Mouse (Mus musculus): ENCODE results near the gene Llcfc1. TPM values are rescaled to one million over a fixed set of nuclear protein-coding genes. Genes with fewer than 3 reads are reported as not detected.

Gene Llcfc1
- polyA plus RNA-seq, 1 experiment from 2014 or later, result not detected

DNA sequence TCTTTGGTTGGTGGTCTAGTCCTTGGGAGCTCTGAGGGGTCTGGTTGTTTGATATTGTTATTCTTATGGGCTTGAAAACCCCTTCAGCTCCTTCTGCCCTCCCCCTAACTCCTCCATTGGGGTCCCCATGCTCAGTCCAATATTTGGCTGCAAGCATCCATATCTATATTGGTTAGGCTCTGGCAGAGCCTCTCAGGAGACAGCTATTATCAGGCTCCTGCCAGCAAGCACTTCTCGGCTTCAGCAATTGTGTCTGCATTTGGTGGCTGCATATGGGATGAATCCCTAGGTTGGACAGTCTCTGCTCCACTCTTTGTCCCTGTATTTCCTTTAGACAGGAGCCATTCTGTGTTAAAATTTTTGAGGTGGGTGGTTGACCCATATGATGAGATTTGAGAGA is 26.1 kb downstream of the Llcfc1 start:
- no peak for ATAC-seq (ENCODE audit: low FRiP score, low read depth)
- H3K36me3 ChIP-seq, result no peaks in the 10 kb centered on the region
- no peaks in the 10 kb centered on the region for H3K4me1 ChIP-seq
- H3K9me3 ChIP-seq, result no peaks in the 10 kb centered on the region
- no peak overlapping the region for H3K4me3 ChIP-seq
- no peak overlapping the region for H3K9ac ChIP-seq
- H3K27ac ChIP-seq, result no peak overlapping the region
- H3K4me2 ChIP-seq (replicated peaks), result no peak overlapping the region
- 72% methylated on average over 1 of the region's 1 CpGs for WGBS
- no peaks in the 10 kb centered on the region for H3K27me3 ChIP-seq

DNA sequence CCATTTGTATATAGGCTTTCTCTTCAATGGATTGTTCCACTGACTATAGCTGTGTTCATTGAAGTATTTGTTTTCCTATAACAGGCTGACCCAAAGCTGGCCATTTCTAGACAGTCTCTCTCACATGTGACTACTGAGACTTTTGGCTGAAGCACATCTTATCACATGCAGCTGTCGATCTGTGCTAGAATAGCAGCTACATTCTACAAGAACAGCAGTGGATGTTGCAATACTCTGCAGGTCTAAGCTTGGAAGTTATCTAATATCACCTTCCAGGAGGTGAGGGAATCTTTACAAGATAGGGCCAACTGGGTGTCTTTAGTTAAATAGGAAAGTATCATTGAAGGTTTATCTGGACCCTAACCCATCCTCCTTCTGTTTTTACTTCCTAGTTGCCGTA is 37.2 kb downstream of the Llcfc1 start:
- no peak for ATAC-seq (ENCODE audit: low FRiP score, low read depth)
- H3K9ac ChIP-seq, result no peak overlapping the region
- H3K4me1 ChIP-seq, result no peaks in the 10 kb centered on the region
- H3K4me3 ChIP-seq, result no peak overlapping the region
- H3K9me3 ChIP-seq, result no peaks in the 10 kb centered on the region
- no peaks in the 10 kb centered on the region for H3K27me3 ChIP-seq
- no peaks in the 10 kb centered on the region for H3K36me3 ChIP-seq
- WGBS, result 86% methylated on average over 2 of the region's 2 CpGs
- no peak overlapping the region for H3K4me2 ChIP-seq (replicated peaks)
- H3K27ac ChIP-seq, result no peak overlapping the region

DNA sequence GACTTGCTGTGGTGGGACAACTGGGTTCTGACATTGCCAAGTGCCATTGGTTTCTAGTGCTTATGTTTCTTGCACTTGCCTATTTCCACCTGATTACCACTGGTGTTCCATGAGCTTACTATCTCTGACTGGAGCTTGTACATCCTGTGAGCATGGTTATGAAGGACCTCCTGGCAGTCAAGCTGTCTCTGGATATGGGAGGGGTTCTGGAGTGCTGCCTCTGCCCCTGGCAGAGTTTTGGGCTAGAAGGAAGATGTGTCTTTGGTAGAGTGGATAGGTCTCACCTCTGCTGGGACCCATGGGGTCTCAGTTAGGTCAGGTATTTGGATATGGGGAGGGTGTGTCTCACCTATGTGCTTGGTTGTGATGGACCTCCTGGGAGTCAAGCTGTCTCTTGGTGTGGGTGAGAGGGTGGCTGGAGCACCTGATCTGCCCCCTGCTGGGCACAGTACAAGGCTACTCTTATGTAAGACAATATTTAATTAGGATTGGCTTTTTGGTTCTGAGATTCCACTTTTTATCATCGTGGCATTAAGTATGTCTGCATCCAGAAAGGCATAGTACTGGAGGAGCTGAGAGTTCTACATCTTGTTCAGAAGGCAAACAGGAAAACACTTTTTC is 43.9 kb downstream of the Llcfc1 start:
- no peak overlapping the region for H3K27ac ChIP-seq
- no peaks in the 10 kb centered on the region for H3K9me3 ChIP-seq
- no peaks in the 10 kb centered on the region for H3K36me3 ChIP-seq
- no peaks in the 10 kb centered on the region for H3K4me1 ChIP-seq
- 84% methylated on average over 1 of the region's 1 CpGs for WGBS
- H3K27me3 ChIP-seq, result no peaks in the 10 kb centered on the region
- ATAC-seq (ENCODE audit: low FRiP score, low read depth), result no peak
- no peak overlapping the region for H3K4me3 ChIP-seq
- H3K9ac ChIP-seq, result no peak overlapping the region
- H3K4me2 ChIP-seq (replicated peaks), result no peak overlapping the region

DNA sequence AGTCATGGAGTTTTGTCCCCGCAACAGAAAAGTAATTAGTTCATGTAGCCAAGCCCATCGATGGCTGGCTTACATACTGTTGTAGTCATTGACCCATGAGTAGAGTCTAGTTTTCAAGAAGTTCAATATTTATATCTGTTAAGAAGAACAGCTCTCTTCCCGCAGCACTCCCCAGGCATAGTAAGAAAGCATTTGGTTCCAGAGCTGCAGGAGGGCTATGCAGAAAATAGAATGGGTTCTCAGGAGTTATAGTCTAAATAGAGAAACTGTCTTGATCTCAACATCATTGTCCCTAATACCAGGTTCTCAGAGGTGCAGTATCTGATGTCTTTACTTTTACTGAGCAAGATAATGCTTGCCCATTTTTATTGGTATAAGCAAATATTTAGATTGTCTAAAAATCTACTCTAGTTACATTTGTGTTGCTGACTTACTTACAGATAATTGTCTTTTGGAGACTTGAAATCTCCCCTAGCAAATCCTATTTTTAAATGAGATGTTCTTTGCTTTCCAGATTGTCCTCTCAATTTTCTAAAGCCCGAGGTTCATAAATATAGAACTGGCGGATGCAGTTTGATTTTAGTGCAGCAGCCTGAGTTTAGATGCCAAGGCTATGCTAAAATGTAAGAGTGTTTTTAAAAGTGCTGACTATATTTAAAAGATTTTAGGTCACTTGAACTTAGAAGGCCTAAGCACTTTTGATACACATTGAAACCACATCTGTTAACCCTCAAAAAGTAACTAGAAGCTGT is 50.7 kb downstream of the Llcfc1 start:
- no peak overlapping the region for H3K27ac ChIP-seq
- no peaks in the 10 kb centered on the region for H3K27me3 ChIP-seq
- no peak overlapping the region for H3K4me3 ChIP-seq
- H3K4me1 ChIP-seq, result no peaks in the 10 kb centered on the region
- ATAC-seq (ENCODE audit: low FRiP score, low read depth), result no peak
- H3K4me2 ChIP-seq (replicated peaks), result no peak overlapping the region
- no peaks in the 10 kb centered on the region for H3K9me3 ChIP-seq
- 86% methylated on average over 5 of the region's 5 CpGs for WGBS
- no peaks in the 10 kb centered on the region for H3K36me3 ChIP-seq
- no peak overlapping the region for H3K9ac ChIP-seq

Other genes with a start within 250 kb of the Llcfc1 start
- gene Gm10334, start 238.3 kb upstream of the Llcfc1 start, polyA plus RNA-seq (2015; fragmentation: Nextera tagmentation; extraction: Ambion mirVana), result not detected in 2 replicates
- 0.19 TPM in 1 of 2 replicates, not detected in the other for gene Prss1, start 225.5 kb upstream of the Llcfc1 start, polyA plus RNA-seq (2015; fragmentation: Nextera tagmentation; extraction: Ambion mirVana)
- not detected in 2 replicates for gene Prss2, start 162.6 kb upstream of the Llcfc1 start, polyA plus RNA-seq (2015; fragmentation: Nextera tagmentation; extraction: Ambion mirVana)
- gene Ephb6, start 78.9 kb upstream of the Llcfc1 start, polyA plus RNA-seq (2015; fragmentation: Nextera tagmentation; extraction: Ambion mirVana), result 20.6 and 21.3 TPM in 2 replicates
- 0.54 and 0.66 TPM in 2 replicates for gene Trpv6, start 48.0 kb upstream of the Llcfc1 start, polyA plus RNA-seq (2015; fragmentation: Nextera tagmentation; extraction: Ambion mirVana)
- not detected in 2 replicates for gene Trpv5, start 3.7 kb upstream of the Llcfc1 start, polyA plus RNA-seq (2015; fragmentation: Nextera tagmentation; extraction: Ambion mirVana)
- 2.1 and 3.5 TPM in 2 replicates for gene Kel, start 19.9 kb downstream of the Llcfc1 start, polyA plus RNA-seq (2015; fragmentation: Nextera tagmentation; extraction: Ambion mirVana)
- not detected in 2 replicates for gene Olfr459, start 90.7 kb downstream of the Llcfc1 start, polyA plus RNA-seq (2015; fragmentation: Nextera tagmentation; extraction: Ambion mirVana)
- not detected in 2 replicates for gene Pip, start 163.1 kb downstream of the Llcfc1 start, polyA plus RNA-seq (2015; fragmentation: Nextera tagmentation; extraction: Ambion mirVana)
- gene Sval2, start 168.6 kb downstream of the Llcfc1 start, polyA plus RNA-seq (2015; fragmentation: Nextera tagmentation; extraction: Ambion mirVana), result not detected in 2 replicates